Mouse (Mus musculus) induced T-regulatory cell, adult 2 months (primary cell): ENCODE measurements around the gene Cst9.

Experiments
- DNase-seq: peaks from one replicate; pipeline ENCODE4 v3.0.0-alpha.2; 2012; ENCODE audit warnings: low read depth

Cst9 gene

GRCm38 (mm10) chr2:148834912-148835311 lies at the start of gene Cst9:
Cst9 (plus strand) TSS chr2:148835147.
- DNase-seq, result no peak

GRCm38 (mm10) chr2:148789142-148789541 lies 45.8 kb upstream of the Cst9 start, which contains the start of gene Cst12:
Cst12 (plus strand) TSS chr2:148789361.
- no peak for DNase-seq

- DNase-seq, result no peak
These were observed 36.5 kb upstream of the Cst9 start, which contains the start of gene Cst8 for GRCm38 (mm10) chr2:148798485-148798884. Cst8 (plus strand) TSS chr2:148798785.

- no peak for DNase-seq
These were observed 33.4 kb upstream of the Cst9 start for GRCm38 (mm10) chr2:148801491-148801921.

- no peak for DNase-seq
These were observed 28.3 kb upstream of the Cst9 start for GRCm38 (mm10) chr2:148806696-148807095.

GRCm38 (mm10) chr2:148819909-148820308 lies 15.0 kb upstream of the Cst9 start, which contains the start of gene Cst13:
Cst13 (plus strand) TSS chr2:148820081.
- DNase-seq, result no peak

GRCm38 (mm10) chr2:148825986-148826385 lies 9.0 kb upstream of the Cst9 start:
- DNase-seq, result no peak

- no peak for DNase-seq
These were observed 3.3 kb downstream of the Cst9 start for GRCm38 (mm10) chr2:148838075-148838777.

- no peak for DNase-seq
These were observed 4.3 kb downstream of the Cst9 start for GRCm38 (mm10) chr2:148839224-148839623.

GRCm38 (mm10) chr2:148851116-148851906 lies 16.4 kb downstream of the Cst9 start:
- DNase-seq, result peak; percentile 68

GRCm38 (mm10) chr2:148856630-148857400 lies 21.9 kb downstream of the Cst9 start:
- no peak for DNase-seq

- no peak for DNase-seq
These were observed 22.6 kb downstream of the Cst9 start for GRCm38 (mm10) chr2:148857506-148857905.

- DNase-seq, result no peak
These were observed 26.0 kb downstream of the Cst9 start for GRCm38 (mm10) chr2:148860993-148861392.

GRCm38 (mm10) chr2:148861693-148862092 lies 26.7 kb downstream of the Cst9 start:
- no peak for DNase-seq

GRCm38 (mm10) chr2:148864966-148865365 lies 30.0 kb downstream of the Cst9 start, which contains the start of gene 9230104L09Rik:
9230104L09Rik (minus strand) TSS chr2:148865038.
- no peak for DNase-seq

GRCm38 (mm10) chr2:148868959-148869358 lies 34.0 kb downstream of the Cst9 start:
- no peak for DNase-seq

- no peak for DNase-seq
These were observed 35.6 kb downstream of the Cst9 start for GRCm38 (mm10) chr2:148870526-148870925.

- DNase-seq, result no peak
These were observed 37.9 kb downstream of the Cst9 start for GRCm38 (mm10) chr2:148872860-148873259.

- no peak for DNase-seq
These were observed 39.3 kb downstream of the Cst9 start for GRCm38 (mm10) chr2:148874224-148874616.

GRCm38 (mm10) chr2:148874617-148875334 lies 39.8 kb downstream of the Cst9 start:
- peak; percentile 37 for DNase-seq

- peak; percentile 87 for DNase-seq
These were observed 40.4 kb downstream of the Cst9 start, which contains the start of gene Cst3 for GRCm38 (mm10) chr2:148875335-148875811. Cst3 (minus strand) TSS chr2:148875692.
